Mouse (Mus musculus): ENCODE measurements around the gene E2f8.

Gene E2f8

GRCm38 (mm10) chr7:48891029-48891428, 9.6 kb upstream of the E2f8 start:
- no peak for DNase-seq (ENCODE audit: low spot score)

- no peak for DNase-seq (ENCODE audit: low spot score)
Measured at GRCm38 (mm10) chr7:48888751-48889150, 7.4 kb upstream of the E2f8 start.

- no peak for DNase-seq (ENCODE audit: low spot score)
Measured at GRCm38 (mm10) chr7:48887973-48888372, 6.6 kb upstream of the E2f8 start.

- DNase-seq (ENCODE audit: low spot score), result no peak
Measured at GRCm38 (mm10) chr7:48884266-48884611, 2.8 kb upstream of the E2f8 start.

- no peak for DNase-seq (ENCODE audit: low spot score)
Measured at GRCm38 (mm10) chr7:48883525-48884265, 2.3 kb upstream of the E2f8 start.

GRCm38 (mm10) chr7:48881971-48882609, 694 bp upstream of the E2f8 start:
- peak; percentile 13 for DNase-seq (ENCODE audit: low spot score)

GRCm38 (mm10) chr7:48880591-48881481, 560 bp downstream of the E2f8 start:
- peak; percentile 98 for DNase-seq (ENCODE audit: low spot score)

GRCm38 (mm10) chr7:48879574-48879973, 1.8 kb downstream of the E2f8 start:
- DNase-seq (ENCODE audit: low spot score), result no peak

- DNase-seq (ENCODE audit: low spot score), result no peak
Measured at GRCm38 (mm10) chr7:48877786-48878390, 3.5 kb downstream of the E2f8 start.

GRCm38 (mm10) chr7:48876526-48876925, 4.9 kb downstream of the E2f8 start:
- peak; percentile 46 for DNase-seq (ENCODE audit: low spot score)

GRCm38 (mm10) chr7:48875096-48875495, 6.3 kb downstream of the E2f8 start:
- DNase-seq (ENCODE audit: low spot score), result no peak

- DNase-seq (ENCODE audit: low spot score), result no peak
Measured at GRCm38 (mm10) chr7:48871292-48871691, 10.1 kb downstream of the E2f8 start.

GRCm38 (mm10) chr7:48870579-48871180, 10.7 kb downstream of the E2f8 start:
- DNase-seq (ENCODE audit: low spot score), result no peak

- no peak for DNase-seq (ENCODE audit: low spot score)
Measured at GRCm38 (mm10) chr7:48870144-48870543, 11.3 kb downstream of the E2f8 start.

GRCm38 (mm10) chr7:48867576-48867975, 13.8 kb downstream of the E2f8 start:
- no peak for DNase-seq (ENCODE audit: low spot score)

- DNase-seq (ENCODE audit: low spot score), result no peak
Measured at GRCm38 (mm10) chr7:48864671-48865458, 16.5 kb downstream of the E2f8 start.

- no peak for DNase-seq (ENCODE audit: low spot score)
Measured at GRCm38 (mm10) chr7:48864199-48864598, 17.2 kb downstream of the E2f8 start.

- DNase-seq (ENCODE audit: low spot score), result no peak
Measured at GRCm38 (mm10) chr7:48861796-48862195, 19.6 kb downstream of the E2f8 start.

- no peak for DNase-seq (ENCODE audit: low spot score)
Measured at GRCm38 (mm10) chr7:48860948-48861347, 20.4 kb downstream of the E2f8 start.

GRCm38 (mm10) chr7:48859362-48859761, 22.0 kb downstream of the E2f8 start:
- DNase-seq (ENCODE audit: low spot score), result no peak

GRCm38 (mm10) chr7:48858257-48858656, 23.1 kb downstream of the E2f8 start:
- no peak for DNase-seq (ENCODE audit: low spot score)

Measured in urinary bladder, postnatal 14 days (tissue).